Mouse (Mus musculus) heart, postnatal 36 days (tissue): ENCODE results near the gene Qsox1. TPM values are rescaled to one million over a fixed set of nuclear protein-coding genes. Genes with fewer than 3 reads are reported as not detected.

Experiments used
- DNase-seq, 2 experiments: peaks; one replicate each; pipeline ENCODE4 v3.0.0; 2021 to 2022
- intact Hi-C: fragments of 180-260 bp; cut with DNase I; formaldehyde crosslinking; loops from one replicate; pipeline ENCODE4 v1.15.1; 2025
- total RNA-seq, 2 experiments: library from RNA; stranded (reverse); gene quantifications; 2 replicates each; pipeline ENCODE4 v1.2.3; 2021

The Qsox1 gene
- 10 to 100 TPM; 39.7 to 43.8 TPM for total RNA-seq

DNA sequence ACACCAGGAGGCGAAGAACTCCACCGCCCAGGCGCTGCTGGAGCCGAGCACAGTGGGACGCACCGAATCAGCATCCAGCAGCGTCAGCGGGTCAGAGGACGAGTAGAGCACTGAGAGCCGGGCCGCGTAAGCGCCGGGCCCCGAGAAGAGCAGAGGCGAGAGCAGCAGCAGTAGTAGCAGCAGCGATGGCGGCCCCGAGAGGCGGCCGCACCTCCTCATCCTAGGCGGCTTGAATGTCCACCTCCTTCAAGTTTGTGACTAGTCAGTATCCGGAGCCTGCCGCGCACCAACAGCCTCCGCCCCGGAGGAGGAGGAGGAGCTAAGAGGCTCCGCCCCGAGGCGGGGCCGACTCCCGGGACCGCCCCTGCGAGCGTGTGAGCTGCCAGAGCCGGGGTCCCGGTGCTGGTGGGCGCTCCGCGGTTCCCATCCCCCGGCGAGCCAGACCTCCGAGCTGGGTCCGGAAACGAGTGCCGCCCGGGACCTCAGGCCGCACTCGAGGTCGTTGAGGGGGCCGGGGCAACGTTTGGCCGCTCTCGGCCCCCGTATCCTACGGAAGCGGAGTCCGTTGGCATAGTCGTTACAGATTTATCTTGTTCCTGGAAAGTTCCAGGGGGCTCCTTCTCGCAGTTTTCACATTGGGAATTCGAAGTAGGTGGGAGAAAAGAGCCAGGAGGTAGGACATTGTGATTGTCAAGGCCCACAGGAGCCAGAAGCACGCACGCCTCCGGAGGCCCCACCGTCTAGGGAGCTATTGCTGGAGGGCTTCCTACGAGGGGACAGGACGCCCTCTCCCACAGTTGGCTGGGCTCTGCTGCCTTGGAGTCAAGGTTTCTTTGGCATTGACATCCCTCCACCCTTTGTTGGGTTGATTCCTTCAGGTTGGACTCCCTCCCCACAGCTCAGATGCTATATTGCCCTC is at the start of gene Qsox1:
TSS of gene Qsox1 (minus strand) at position 309 of the 919 bp plus-strand sequence.
- intact Hi-C loops, result loop anchor here (5.0 to 10.0 kb wide), 3 partner anchors 159 to 842 kb away; partner anchors contain the start of genes Cep350, Tor1aip1 and Tor1aip2

DNA sequence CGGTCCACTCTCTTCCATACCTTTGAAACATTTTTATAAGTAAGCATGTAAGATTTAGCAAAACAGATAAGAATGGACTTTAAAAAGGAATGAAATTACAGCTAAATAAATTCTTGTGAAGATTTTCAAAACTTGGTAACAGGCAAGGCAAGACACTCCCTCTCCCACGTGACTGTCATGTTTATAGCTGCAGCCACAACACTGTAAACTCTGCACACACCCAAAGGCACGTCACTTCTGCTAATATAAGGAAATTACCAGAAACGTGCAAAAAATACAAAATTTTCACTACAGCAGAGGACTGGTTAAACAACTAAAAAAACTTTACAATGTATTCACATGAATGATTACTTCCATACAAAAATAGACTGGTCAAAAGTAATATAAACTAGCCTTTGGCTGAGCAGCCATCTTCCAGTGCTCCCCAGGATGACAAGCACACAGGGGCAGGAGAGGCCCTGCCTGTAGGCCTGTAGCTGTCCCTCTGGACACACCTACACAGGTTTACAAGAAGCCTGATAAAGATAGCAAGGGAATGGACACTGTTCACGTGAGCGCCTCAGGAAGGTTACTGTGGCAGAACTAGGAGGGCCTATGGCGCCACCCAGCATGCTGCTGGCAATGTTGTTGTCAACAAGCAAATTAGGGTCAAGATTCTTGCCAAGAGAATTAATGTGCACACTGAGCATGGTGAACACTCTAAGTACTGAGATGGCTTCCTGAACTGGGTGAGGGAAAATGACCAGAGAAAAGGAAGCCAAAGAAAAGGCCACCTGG is 42.4 kb upstream of the Qsox1 start:
- intact Hi-C loops, result loop anchor here (5.0 kb wide), 1 partner anchor 63 kb away; no protein-coding TSS in a partner anchor
- no peak for DNase-seq

More for the DNA sequence above, at the start of gene Qsox1:
- peak; percentile 88 to 91 for DNase-seq

DNA sequence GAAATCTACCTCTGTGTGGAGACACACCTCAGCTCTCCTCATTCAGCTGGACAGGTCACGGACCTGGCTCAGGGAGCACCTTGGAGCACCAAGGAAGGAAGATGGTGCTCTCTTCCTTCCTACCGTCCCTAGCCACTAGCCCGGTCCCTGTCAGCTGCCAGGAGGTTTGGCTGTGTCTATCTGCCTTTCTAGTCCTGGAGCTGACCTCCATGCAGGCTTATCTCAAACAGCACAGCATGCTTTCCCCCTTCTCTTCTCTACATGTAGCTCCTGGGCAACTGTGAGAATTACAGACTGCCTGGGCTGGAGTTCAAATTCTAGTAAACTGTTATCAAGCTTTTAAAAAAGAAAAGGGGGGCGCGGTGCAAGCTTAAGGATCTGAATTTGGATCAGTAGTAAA is 40.3 kb upstream of the Qsox1 start:
- no peak for DNase-seq
- intact Hi-C loops, result loop anchor here (5.0 kb wide), 1 partner anchor 61 kb away; no protein-coding TSS in a partner anchor

- DNase-seq, result no peak
- intact Hi-C loops, result no loop called here
Observed at GRCm38 (mm10) chr1:155844235-155844634, 31.5 kb upstream of the Qsox1 start.

DNA sequence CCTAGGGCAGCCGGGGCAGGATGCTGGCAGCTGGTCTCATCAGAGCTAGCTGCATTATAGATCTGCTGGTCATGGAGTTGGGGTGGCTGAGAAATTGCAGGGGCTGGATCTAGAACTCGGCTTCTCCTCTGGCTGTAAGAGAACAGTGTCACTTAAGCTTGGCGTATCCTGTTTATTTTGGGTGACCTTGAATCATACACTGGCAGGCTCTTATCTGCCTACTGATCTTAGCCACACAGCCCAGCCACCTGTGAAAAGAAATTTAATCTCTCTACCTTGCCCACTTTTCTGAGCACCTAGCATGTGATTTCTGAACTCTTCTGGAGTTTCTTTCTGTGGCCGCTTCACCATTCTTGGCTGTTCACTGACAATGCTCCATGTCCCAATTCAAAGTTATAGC is 30.8 kb upstream of the Qsox1 start:
- intact Hi-C loops, result no loop called here
- DNase-seq, result no peak

- intact Hi-C loops, result no loop called here
Observed at GRCm38 (mm10) chr1:155835667-155836066, 23.0 kb upstream of the Qsox1 start.

GRCm38 (mm10) chr1:155833610-155834009 is 20.9 kb upstream of the Qsox1 start:
- DNase-seq, result no peak
- intact Hi-C loops, result no loop called here

More at GRCm38 (mm10) chr1:155835667-155836066, 23.0 kb upstream of the Qsox1 start:
- DNase-seq, result no peak

GRCm38 (mm10) chr1:155831958-155832357 is 19.3 kb upstream of the Qsox1 start:
- no peak for DNase-seq
- intact Hi-C loops, result no loop called here

GRCm38 (mm10) chr1:155830861-155831260 is 18.2 kb upstream of the Qsox1 start:
- no peak for DNase-seq
- intact Hi-C loops, result no loop called here

DNA sequence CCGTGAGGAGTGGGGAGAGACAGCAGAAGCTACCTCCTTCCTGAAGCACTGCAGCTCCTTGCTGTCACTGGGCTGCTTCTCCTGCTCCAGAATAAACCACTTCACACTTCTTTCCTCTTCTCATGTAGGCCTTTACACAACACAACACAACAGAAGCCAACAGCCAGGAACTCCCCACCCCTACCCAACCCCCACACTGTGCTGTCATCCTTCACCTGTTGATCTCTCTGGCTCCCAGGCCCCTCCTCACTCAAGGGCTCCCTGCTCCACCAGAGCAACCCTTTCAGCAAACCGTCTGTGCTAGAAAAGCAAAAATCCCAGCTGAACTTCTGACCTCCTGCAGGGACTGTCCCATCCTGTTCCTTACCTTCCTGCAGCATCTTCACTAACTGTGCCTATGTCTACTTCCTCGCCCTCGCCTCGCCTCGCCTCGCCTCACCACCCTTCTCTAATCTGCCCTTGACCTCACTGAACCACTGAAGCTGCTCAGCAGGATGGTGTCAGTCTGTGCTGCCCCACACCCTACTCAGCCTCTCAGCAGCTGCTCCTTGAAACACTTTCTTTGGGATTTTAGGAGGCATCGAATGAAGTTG is 15.1 kb upstream of the Qsox1 start:
- no peak for DNase-seq
- intact Hi-C loops, result no loop called here

DNA sequence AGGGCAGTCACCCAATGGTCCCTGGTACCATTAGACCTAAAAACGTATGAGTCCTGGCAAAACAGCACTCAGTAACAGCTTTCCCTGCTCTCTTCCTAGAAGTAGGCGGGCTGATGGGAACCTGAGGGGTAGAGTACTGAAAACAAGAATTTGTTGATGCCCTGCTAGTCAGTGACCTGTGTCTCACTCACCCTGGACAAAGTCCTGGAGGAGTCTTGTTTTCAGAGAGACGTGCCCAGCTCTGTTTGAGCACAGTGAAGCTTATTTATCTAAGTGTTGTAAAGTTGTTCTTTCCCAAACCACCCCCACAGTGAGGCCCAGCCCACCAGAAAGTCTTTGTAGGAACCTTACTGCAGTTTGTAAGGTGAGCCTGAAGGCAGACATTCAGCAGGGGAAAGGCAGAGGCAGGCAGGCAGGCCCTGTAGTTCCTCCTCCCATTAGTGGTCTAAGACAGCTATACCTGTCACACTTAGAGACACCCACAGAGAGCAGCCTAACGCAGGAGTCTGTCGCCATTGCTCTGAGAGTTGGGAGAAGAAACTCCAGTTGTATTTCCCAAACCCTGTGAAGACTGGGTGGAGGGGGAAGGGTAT is 14.2 kb upstream of the Qsox1 start:
- intact Hi-C loops, result no loop called here
- no peak for DNase-seq

- intact Hi-C loops, result no loop called here
- no peak for DNase-seq
Observed at GRCm38 (mm10) chr1:155825940-155826716, 13.4 kb upstream of the Qsox1 start.

GRCm38 (mm10) chr1:155820646-155821045 is 8.0 kb upstream of the Qsox1 start:
- intact Hi-C loops, result no loop called here
- no peak for DNase-seq

- intact Hi-C loops, result loop anchor here (10.0 kb wide), 2 partner anchors 219 to 839 kb away; partner anchors contain the start of genes Tor1aip1 and Tor1aip2
- DNase-seq, result no peak
Observed at GRCm38 (mm10) chr1:155816167-155816566, 3.5 kb upstream of the Qsox1 start.

GRCm38 (mm10) chr1:155811995-155812580 is 601 bp downstream of the Qsox1 start:
- intact Hi-C loops, result loop anchor here (5.0 to 10.0 kb wide), 3 partner anchors 160 to 843 kb away; partner anchors contain the start of genes Cep350, Tor1aip1 and Tor1aip2
- peak in 1 of 2 experiments; percentile 25 for DNase-seq

DNA sequence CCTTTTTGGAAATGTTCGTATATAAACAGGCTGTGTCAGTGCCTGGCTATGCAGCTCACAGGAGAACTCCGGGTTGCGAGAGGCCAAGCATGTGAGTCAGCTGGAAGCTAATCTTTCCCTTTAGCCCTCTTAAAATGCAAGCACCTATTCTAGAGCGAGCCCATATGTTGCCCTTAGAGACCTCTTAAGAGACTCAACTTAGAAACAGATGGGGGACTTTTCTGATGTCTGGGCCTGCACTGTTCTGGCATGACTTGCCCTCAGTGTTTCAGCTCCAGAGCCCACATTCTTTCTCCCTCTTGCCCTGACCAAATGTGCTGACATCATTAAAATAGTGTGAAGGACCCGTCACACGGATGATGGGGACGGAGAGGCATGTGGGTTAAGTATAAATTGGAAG is 2.1 kb downstream of the Qsox1 start:
- intact Hi-C loops, result loop anchor here (5.0 to 10.0 kb wide), 3 partner anchors 162 to 844 kb away; partner anchors contain the start of genes Cep350, Tor1aip1 and Tor1aip2
- peak in 1 of 2 experiments; percentile 34 for DNase-seq

- intact Hi-C loops, result loop anchor here (5.0 to 10.0 kb wide), 3 partner anchors 162 to 845 kb away; partner anchors contain the start of genes Cep350, Tor1aip1 and Tor1aip2
- DNase-seq, result peak; percentile 31 to 45
Observed at GRCm38 (mm10) chr1:155809706-155810442, 2.8 kb downstream of the Qsox1 start.

DNA sequence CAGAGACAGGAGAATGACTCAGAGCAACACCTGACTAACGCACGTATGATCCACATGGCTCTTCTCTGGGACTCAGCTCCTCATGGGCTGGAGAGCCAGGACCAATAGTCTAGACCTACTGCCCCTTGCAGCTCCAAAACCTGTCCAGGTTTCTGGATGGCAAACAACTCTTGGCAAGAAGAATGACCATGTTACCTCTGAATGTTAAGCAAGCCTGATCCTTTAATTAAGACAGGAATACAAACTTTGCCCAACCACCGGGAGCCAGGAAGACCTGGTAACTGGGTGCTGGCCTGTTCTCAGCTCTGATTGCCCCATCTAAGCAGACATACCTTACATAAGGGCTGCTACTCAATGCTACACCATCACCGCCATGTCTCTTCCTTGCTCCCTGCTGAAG is 4.4 kb downstream of the Qsox1 start:
- intact Hi-C loops, result no loop called here
- DNase-seq, result no peak
